Mouse (Mus musculus): ENCODE measurements around the gene Fmo3.

Gene Fmo3

GRCm38 (mm10) chr1:162984428-162984827, at the start of gene Fmo3:
TSS of gene Fmo3 (minus strand) at chr1:162984528.
- no peak for DNase-seq (ENCODE audit: low spot score in 2 of 2)

GRCm38 (mm10) chr1:163023075-163023474, 38.7 kb upstream of the Fmo3 start:
- DNase-seq (ENCODE audit: low spot score in 2 of 2), result no peak

- DNase-seq (ENCODE audit: low spot score in 2 of 2), result no peak
Observed at GRCm38 (mm10) chr1:163009220-163009619, 24.9 kb upstream of the Fmo3 start.

GRCm38 (mm10) chr1:163003496-163003895, 19.2 kb upstream of the Fmo3 start:
- no peak for DNase-seq (ENCODE audit: low spot score in 2 of 2)

GRCm38 (mm10) chr1:163001271-163001829, 17.0 kb upstream of the Fmo3 start:
- DNase-seq (ENCODE audit: low spot score in 2 of 2), result no peak

- no peak for DNase-seq (ENCODE audit: low spot score in 2 of 2)
Observed at GRCm38 (mm10) chr1:162987546-162987945, 3.2 kb upstream of the Fmo3 start.

GRCm38 (mm10) chr1:162986777-162987176, 2.4 kb upstream of the Fmo3 start:
- DNase-seq (ENCODE audit: low spot score in 2 of 2), result no peak

- no peak for DNase-seq (ENCODE audit: low spot score in 2 of 2)
Observed at GRCm38 (mm10) chr1:162986121-162986748, 1.9 kb upstream of the Fmo3 start.

- no peak for DNase-seq (ENCODE audit: low spot score in 2 of 2)
Observed at GRCm38 (mm10) chr1:162963556-162963955, 20.8 kb downstream of the Fmo3 start.

GRCm38 (mm10) chr1:162957422-162957821, 26.9 kb downstream of the Fmo3 start:
- DNase-seq (ENCODE audit: low spot score in 2 of 2), result no peak

GRCm38 (mm10) chr1:162953079-162953478, 31.2 kb downstream of the Fmo3 start:
- DNase-seq (ENCODE audit: low spot score in 2 of 2), result no peak

GRCm38 (mm10) chr1:162949763-162950162, 34.6 kb downstream of the Fmo3 start:
- no peak for DNase-seq (ENCODE audit: low spot score in 2 of 2)

- DNase-seq (ENCODE audit: low spot score in 2 of 2), result no peak
Observed at GRCm38 (mm10) chr1:162947934-162948333, 36.4 kb downstream of the Fmo3 start.

- DNase-seq (ENCODE audit: low spot score in 2 of 2), result no peak
Observed at GRCm38 (mm10) chr1:162946837-162947558, 37.3 kb downstream of the Fmo3 start.

GRCm38 (mm10) chr1:162943700-162944099, 40.6 kb downstream of the Fmo3 start:
- DNase-seq (ENCODE audit: low spot score in 2 of 2), result no peak

- no peak for DNase-seq (ENCODE audit: low spot score in 2 of 2)
Observed at GRCm38 (mm10) chr1:162938696-162939351, 45.5 kb downstream of the Fmo3 start.

GRCm38 (mm10) chr1:162937970-162938695, 46.2 kb downstream of the Fmo3 start:
- no peak for DNase-seq (ENCODE audit: low spot score in 2 of 2)

GRCm38 (mm10) chr1:162937415-162937814, 46.9 kb downstream of the Fmo3 start, which contains the start of gene Fmo6:
TSS of gene Fmo6 (minus strand) at chr1:162937515.
- DNase-seq (ENCODE audit: low spot score in 2 of 2), result no peak

GRCm38 (mm10) chr1:162934374-162935012, 49.8 kb downstream of the Fmo3 start:
- DNase-seq (ENCODE audit: low spot score in 2 of 2), result no peak

GRCm38 (mm10) chr1:162932386-162932785, 51.9 kb downstream of the Fmo3 start:
- no peak for DNase-seq (ENCODE audit: low spot score in 2 of 2)

GRCm38 (mm10) chr1:162931880-162932279, 52.4 kb downstream of the Fmo3 start:
- no peak for DNase-seq (ENCODE audit: low spot score in 2 of 2)
